Mouse (Mus musculus): ENCODE measurements around the gene Abca6.

DNA sequence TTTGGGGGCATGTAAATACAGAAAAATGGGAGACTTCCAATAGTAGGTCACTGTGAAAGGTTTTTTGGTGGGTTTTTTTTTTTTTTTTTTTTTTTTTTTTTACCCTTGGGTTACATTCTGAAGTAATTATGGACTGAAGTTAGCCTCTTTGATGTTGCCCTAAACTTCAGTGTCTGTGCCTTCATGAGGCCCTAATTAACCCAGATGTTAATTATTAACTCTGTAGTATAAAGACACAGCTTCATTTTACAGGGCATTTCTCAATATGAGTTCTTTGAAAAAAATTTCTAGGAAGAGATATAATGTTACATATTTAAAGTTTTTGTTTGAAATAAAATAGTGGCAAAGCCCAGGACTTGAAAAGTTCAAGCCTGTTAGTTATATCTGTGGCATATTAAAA is 86.2 kb downstream of the Abca6 start:
- TF ChIP-seq CTCF (IDR thresholded peaks at IDR 0.05; ENCODE audit: control insufficient read depth, insufficient read depth, low read length) (no peak), POLR2A (IDR thresholded peaks at IDR 0.05; ENCODE audit: borderline replicate concordance, control insufficient read depth, low read depth, low read length) (no peak)

Measured in bone marrow, adult 2 months (tissue).